Mouse (Mus musculus): Measurements from ENCODE around the gene Prpf31. TPM values are rescaled to one million over a fixed set of nuclear protein-coding genes. Genes with fewer than 3 reads are reported as not detected.
A peak's percentile ranks its signal among the peaks of the same experiment; 100 is the strongest.

The Prpf31 gene
- total RNA-seq (2014; fragmentation: Nextera tagmentation) = 34.4 and 43.3 TPM in 2 replicates
- total RNA-seq (2017) = 97.9 and 104 TPM in 2 replicates
- 52.6 and 59.2 TPM in 2 replicates for polyA plus RNA-seq (2012)

DNA sequence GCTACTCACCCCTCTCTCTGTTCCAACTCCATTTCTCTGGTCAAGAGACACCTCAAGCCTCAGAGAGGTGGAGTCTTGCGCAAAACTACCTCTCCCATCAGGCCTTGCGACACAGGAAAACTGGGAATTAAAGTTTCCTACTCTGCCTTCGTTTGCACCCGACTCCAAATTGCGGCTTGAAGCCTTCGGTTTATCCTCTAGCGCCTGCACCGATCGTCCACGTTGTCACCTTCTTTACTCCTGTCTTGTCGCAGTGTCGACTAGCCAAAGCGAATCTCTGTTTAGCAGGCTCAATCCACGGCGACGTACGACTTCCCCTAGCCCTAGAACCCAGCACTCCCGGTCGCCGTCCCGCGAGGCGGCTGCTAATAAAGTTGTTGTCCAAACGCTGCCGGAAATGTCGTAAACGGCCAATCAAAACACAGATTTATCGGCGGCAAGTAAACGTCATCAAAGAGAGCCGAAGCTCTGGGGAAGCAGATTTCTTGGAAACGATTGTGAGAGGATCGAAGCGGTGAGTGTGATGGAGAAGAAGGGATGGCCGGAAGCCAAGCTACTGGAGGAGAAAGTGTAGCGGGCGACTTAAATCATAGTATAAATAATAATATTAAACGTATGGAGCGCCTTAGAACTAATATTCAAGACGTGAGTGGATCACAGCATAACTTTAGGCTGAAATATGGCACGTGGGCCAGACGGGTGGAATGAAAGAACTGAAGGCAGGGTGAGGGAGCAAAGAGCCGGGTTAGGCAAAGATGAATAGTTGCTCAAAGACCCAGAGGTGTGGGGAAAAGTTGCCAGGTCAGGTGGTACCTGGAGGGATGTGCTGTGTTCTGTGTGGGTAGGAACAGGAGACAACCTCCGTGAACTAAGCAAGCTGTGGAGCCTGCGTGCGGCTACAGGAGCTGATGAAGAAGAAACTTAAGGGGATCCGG lies at the start of gene Prpf31, which contains the start of gene Tfpt:
Gene Prpf31 (plus strand): TSS at position 443 of the 935 bp plus-strand sequence.
Gene Tfpt (minus strand): TSS at position 387 of the 935 bp plus-strand sequence.
- H3K27me3 ChIP-seq (ENCODE audit: insufficient read depth, low read length) = no peaks in the 10 kb centered on the region
- H3K4me1 ChIP-seq (ENCODE audit: insufficient read depth, low read depth, low read length) = peaks cover 52% of the 10 kb centered on the region
- peak; percentile 85 for ATAC-seq (ENCODE audit: extremely low read depth, insufficient number of reproducible peaks, low FRiP score, poor library complexity, severe bottlenecking)
- TF ChIP-seq POLR2AphosphoS5 (IDR thresholded peaks at IDR 0.05; ENCODE audit: insufficient replicate concordance, low read depth, low read length) (no peak), CTCF (IDR thresholded peaks at IDR 0.05; ENCODE audit: low read depth, low read length) (no peak), TAL1 (conservative IDR thresholded peaks at IDR 0.05; ENCODE audit: low read depth, low read length) (no peak), GATA1 (IDR thresholded peaks at IDR 0.05; ENCODE audit: borderline replicate concordance, low read length) (no peak), GATA2 (IDR thresholded peaks at IDR 0.05; ENCODE audit: borderline replicate concordance, low read depth, low read length) (no peak)
- H3K9me3 ChIP-seq (replicated peaks) = no peaks in the 10 kb centered on the region
- H3K4me3 ChIP-seq (ENCODE audit: low read depth, low read length) = peak within 1 kb of the TSS; percentile 73
- peak; percentile 75 for DNase-seq (ENCODE audit: low spot score)
- H3K36me3 ChIP-seq (replicated peaks) = peaks cover 85% of the 10 kb centered on the region

DNA sequence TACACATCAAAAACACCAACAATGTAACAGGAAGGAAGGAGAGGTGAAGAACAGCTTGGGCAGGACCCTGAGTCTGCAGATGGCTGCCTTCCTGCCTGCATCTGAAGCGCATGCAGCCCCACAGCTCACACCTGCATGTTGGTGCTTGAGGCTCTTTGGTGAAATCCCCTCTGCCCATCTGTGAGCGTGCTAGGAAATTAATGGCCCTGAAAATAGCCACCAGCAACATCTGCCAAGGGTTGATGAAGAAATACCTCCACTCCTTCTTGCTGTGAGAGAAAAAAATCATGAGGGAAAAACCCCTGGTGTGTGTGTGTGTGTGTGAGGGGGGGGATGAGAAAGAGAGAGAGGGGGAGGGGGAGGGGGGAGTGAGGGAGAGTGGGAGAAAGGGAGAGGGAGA lies 49.8 kb upstream of the Prpf31 start:
- Histone ChIP-seq H3K36me3 (replicated peaks) (no peaks in the 10 kb centered on the region), H3K4me3 (ENCODE audit: low read depth, low read length) (no peak overlapping the region), H3K9me3 (replicated peaks) (no peaks in the 10 kb centered on the region), H3K27me3 (ENCODE audit: insufficient read depth, low read length) (no peaks in the 10 kb centered on the region), H3K4me1 (ENCODE audit: insufficient read depth, low read depth, low read length) (no peaks in the 10 kb centered on the region)
- ATAC-seq (ENCODE audit: extremely low read depth, insufficient number of reproducible peaks, low FRiP score, poor library complexity, severe bottlenecking) (no peak), DNase-seq (ENCODE audit: low spot score) (no peak)
- no peak for TF ChIP-seq GATA1 (IDR thresholded peaks at IDR 0.05; ENCODE audit: borderline replicate concordance, low read length)
- no peak for TF ChIP-seq TAL1 (conservative IDR thresholded peaks at IDR 0.05; ENCODE audit: low read depth, low read length)
- TF ChIP-seq GATA2 (IDR thresholded peaks at IDR 0.05; ENCODE audit: borderline replicate concordance, low read depth, low read length) = no peak
- TF ChIP-seq POLR2AphosphoS5 (IDR thresholded peaks at IDR 0.05; ENCODE audit: insufficient replicate concordance, low read depth, low read length) = no peak
- no peak for TF ChIP-seq CTCF (IDR thresholded peaks at IDR 0.05; ENCODE audit: low read depth, low read length)

- Histone ChIP-seq H3K4me3 (ENCODE audit: low read depth, low read length) (no peak overlapping the region), H3K4me1 (ENCODE audit: insufficient read depth, low read depth, low read length) (no peaks in the 10 kb centered on the region), H3K27me3 (ENCODE audit: insufficient read depth, low read length) (peaks cover 3% of the 10 kb centered on the region), H3K36me3 (replicated peaks) (no peaks in the 10 kb centered on the region), H3K9me3 (replicated peaks) (no peaks in the 10 kb centered on the region)
- ATAC-seq (ENCODE audit: extremely low read depth, insufficient number of reproducible peaks, low FRiP score, poor library complexity, severe bottlenecking) (peak; percentile 15; the same call in 1 of the 2 replicates), DNase-seq (ENCODE audit: low spot score) (no peak)
- TF ChIP-seq TAL1 (conservative IDR thresholded peaks at IDR 0.05; ENCODE audit: low read depth, low read length) = no peak
- TF ChIP-seq GATA2 (IDR thresholded peaks at IDR 0.05; ENCODE audit: borderline replicate concordance, low read depth, low read length) = no peak
- no peak for TF ChIP-seq CTCF (IDR thresholded peaks at IDR 0.05; ENCODE audit: low read depth, low read length)
- TF ChIP-seq GATA1 (IDR thresholded peaks at IDR 0.05; ENCODE audit: borderline replicate concordance, low read length) = no peak
- TF ChIP-seq POLR2AphosphoS5 (IDR thresholded peaks at IDR 0.05; ENCODE audit: insufficient replicate concordance, low read depth, low read length) = no peak
These were observed 44.0 kb upstream of the Prpf31 start for GRCm38 (mm10) chr7:3585763-3586162.

DNA sequence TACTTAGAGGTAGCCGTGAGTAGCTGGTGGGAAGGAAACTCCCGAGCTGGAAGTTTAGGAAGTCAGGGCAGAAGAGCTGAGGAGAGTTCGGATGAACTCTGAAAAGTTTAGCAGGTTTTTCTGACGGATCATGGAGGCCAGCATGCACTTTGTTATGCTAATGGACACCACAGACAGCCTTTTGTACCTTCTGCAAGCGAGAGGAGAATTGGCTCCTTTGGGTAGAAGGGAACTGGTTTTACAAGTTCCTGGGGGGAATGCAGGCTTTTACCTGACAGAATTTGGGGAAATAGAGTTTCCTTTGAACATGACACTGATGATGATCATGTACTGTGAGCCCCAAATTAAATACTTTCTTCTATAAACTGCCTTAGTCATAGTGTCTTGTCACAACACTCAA lies 43.5 kb upstream of the Prpf31 start:
- Histone ChIP-seq H3K9me3 (replicated peaks) (no peaks in the 10 kb centered on the region), H3K27me3 (ENCODE audit: insufficient read depth, low read length) (peaks cover 3% of the 10 kb centered on the region), H3K36me3 (replicated peaks) (no peaks in the 10 kb centered on the region), H3K4me3 (ENCODE audit: low read depth, low read length) (no peak overlapping the region), H3K4me1 (ENCODE audit: insufficient read depth, low read depth, low read length) (no peaks in the 10 kb centered on the region)
- no peak for TF ChIP-seq TAL1 (conservative IDR thresholded peaks at IDR 0.05; ENCODE audit: low read depth, low read length)
- TF ChIP-seq POLR2AphosphoS5 (IDR thresholded peaks at IDR 0.05; ENCODE audit: insufficient replicate concordance, low read depth, low read length) = no peak
- TF ChIP-seq CTCF (IDR thresholded peaks at IDR 0.05; ENCODE audit: low read depth, low read length) = no peak
- TF ChIP-seq GATA2 (IDR thresholded peaks at IDR 0.05; ENCODE audit: borderline replicate concordance, low read depth, low read length) = no peak
- ATAC-seq (ENCODE audit: extremely low read depth, insufficient number of reproducible peaks, low FRiP score, poor library complexity, severe bottlenecking) (no peak), DNase-seq (ENCODE audit: low spot score) (no peak)

DNA sequence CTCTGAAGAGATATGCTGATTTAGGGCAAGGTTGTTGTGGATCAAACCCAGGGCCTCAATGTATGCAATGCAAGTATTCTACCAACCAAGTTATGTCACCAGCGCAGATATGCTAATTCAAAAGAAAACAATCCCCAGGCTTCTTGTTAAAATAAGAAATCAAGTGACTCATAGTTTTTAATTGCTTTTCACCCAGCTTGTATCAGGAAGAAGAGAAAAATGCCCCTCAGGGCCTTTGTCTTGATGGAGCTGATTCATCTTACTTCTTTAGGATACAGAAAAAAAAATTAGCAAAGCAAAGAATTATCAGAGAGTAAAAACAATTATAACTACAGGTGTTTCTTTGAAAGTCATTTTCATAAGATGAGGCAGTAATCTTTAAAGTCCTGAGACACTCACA lies 42.5 kb upstream of the Prpf31 start:
- ATAC-seq (ENCODE audit: extremely low read depth, insufficient number of reproducible peaks, low FRiP score, poor library complexity, severe bottlenecking) = no peak
- no peak for DNase-seq (ENCODE audit: low spot score)
- Histone ChIP-seq H3K27me3 (ENCODE audit: insufficient read depth, low read length) (peaks cover 3% of the 10 kb centered on the region), H3K9me3 (replicated peaks) (no peaks in the 10 kb centered on the region), H3K4me1 (ENCODE audit: insufficient read depth, low read depth, low read length) (no peaks in the 10 kb centered on the region), H3K4me3 (ENCODE audit: low read depth, low read length) (no peak overlapping the region), H3K36me3 (replicated peaks) (no peaks in the 10 kb centered on the region)
- TF ChIP-seq CTCF (IDR thresholded peaks at IDR 0.05; ENCODE audit: low read depth, low read length) = no peak
- TF ChIP-seq GATA1 (IDR thresholded peaks at IDR 0.05; ENCODE audit: borderline replicate concordance, low read length) = no peak
- TF ChIP-seq GATA2 (IDR thresholded peaks at IDR 0.05; ENCODE audit: borderline replicate concordance, low read depth, low read length) = no peak
- no peak for TF ChIP-seq POLR2AphosphoS5 (IDR thresholded peaks at IDR 0.05; ENCODE audit: insufficient replicate concordance, low read depth, low read length)
- no peak for TF ChIP-seq TAL1 (conservative IDR thresholded peaks at IDR 0.05; ENCODE audit: low read depth, low read length)

DNA sequence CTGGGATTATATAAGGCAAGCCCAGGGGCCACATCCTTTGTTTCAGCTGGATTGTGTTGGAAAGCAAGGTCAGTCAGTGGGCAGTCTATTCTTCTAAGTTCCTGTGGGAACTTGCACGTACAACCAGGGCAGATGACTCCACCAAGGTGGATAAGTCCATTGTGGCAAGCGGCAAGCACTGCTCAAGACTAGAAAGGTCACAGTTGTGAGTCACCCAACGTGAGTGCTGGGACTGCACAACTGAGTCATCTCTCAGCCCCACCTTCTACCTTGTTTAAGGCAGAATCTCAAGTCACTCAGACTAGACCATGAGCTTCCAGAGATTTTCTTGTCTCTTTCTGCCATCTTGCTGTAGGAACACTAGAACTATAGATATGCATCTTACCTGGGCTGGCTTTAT lies 39.2 kb upstream of the Prpf31 start:
- DNase-seq (ENCODE audit: low spot score) (no peak), ATAC-seq (ENCODE audit: extremely low read depth, insufficient number of reproducible peaks, low FRiP score, poor library complexity, severe bottlenecking) (no peak)
- 0 out of 2 replicates have a peak, but pooled peaks cover 2% of the 10 kb centered on the region for H3K4me1 ChIP-seq (ENCODE audit: insufficient read depth, low read depth, low read length)
- no peaks in the 10 kb centered on the region for H3K9me3 ChIP-seq (replicated peaks)
- no peak overlapping the region for H3K4me3 ChIP-seq (ENCODE audit: low read depth, low read length)
- peaks cover 3% of the 10 kb centered on the region for H3K27me3 ChIP-seq (ENCODE audit: insufficient read depth, low read length)
- H3K36me3 ChIP-seq (replicated peaks) = no peaks in the 10 kb centered on the region
- TF ChIP-seq TAL1 (conservative IDR thresholded peaks at IDR 0.05; ENCODE audit: low read depth, low read length) = no peak
- TF ChIP-seq POLR2AphosphoS5 (IDR thresholded peaks at IDR 0.05; ENCODE audit: insufficient replicate concordance, low read depth, low read length) = no peak
- no peak for TF ChIP-seq CTCF (IDR thresholded peaks at IDR 0.05; ENCODE audit: low read depth, low read length)
- TF ChIP-seq GATA1 (IDR thresholded peaks at IDR 0.05; ENCODE audit: borderline replicate concordance, low read length) = no peak
- TF ChIP-seq GATA2 (IDR thresholded peaks at IDR 0.05; ENCODE audit: borderline replicate concordance, low read depth, low read length) = no peak
